Mouse (Mus musculus): ENCODE results near the gene Dnajc7.
"Not testable (repeated sequence)": the region's sequence is repeated elsewhere in the genome, so short reads cannot be mapped to it uniquely, and the experiment has no call there.

The Dnajc7 gene

GRCm38 (mm10) chr11:100548141-100548540, 71.8 kb downstream of the Dnajc7 start:
- no peak for DNase-seq (ENCODE audit: low read depth, low spot score)

- no peak for DNase-seq (ENCODE audit: low read depth, low spot score)
These were observed 73.0 kb downstream of the Dnajc7 start for GRCm38 (mm10) chr11:100546955-100547354.

GRCm38 (mm10) chr11:100545746-100546085, 74.3 kb downstream of the Dnajc7 start:
- no peak for DNase-seq (ENCODE audit: low read depth, low spot score)

- peak; percentile 95 for DNase-seq (ENCODE audit: low read depth, low spot score)
These were observed 74.9 kb downstream of the Dnajc7 start, which contains the start of gene Ttc25 for GRCm38 (mm10) chr11:100544832-100545745. TSS of gene Ttc25 (plus strand) at chr11:100545607.

- no peak for DNase-seq (ENCODE audit: low read depth, low spot score)
These were observed 78.4 kb downstream of the Dnajc7 start for GRCm38 (mm10) chr11:100541577-100541976.

GRCm38 (mm10) chr11:100540966-100541365, 79.0 kb downstream of the Dnajc7 start:
- DNase-seq (ENCODE audit: low read depth, low spot score): no peak

- DNase-seq (ENCODE audit: low read depth, low spot score): peak; percentile 29
These were observed 83.5 kb downstream of the Dnajc7 start for GRCm38 (mm10) chr11:100536466-100536865.

- DNase-seq (ENCODE audit: low read depth, low spot score): peak; percentile 84
These were observed 84.0 kb downstream of the Dnajc7 start for GRCm38 (mm10) chr11:100535996-100536395.

- not testable (repeated sequence) for DNase-seq (ENCODE audit: low read depth, low spot score)
These were observed 85.1 kb downstream of the Dnajc7 start for GRCm38 (mm10) chr11:100534821-100535220.

- not testable (repeated sequence) for DNase-seq (ENCODE audit: low read depth, low spot score)
These were observed 85.6 kb downstream of the Dnajc7 start for GRCm38 (mm10) chr11:100534411-100534810.

- DNase-seq (ENCODE audit: low read depth, low spot score): no peak
These were observed 86.1 kb downstream of the Dnajc7 start for GRCm38 (mm10) chr11:100533871-100534270.

All from 3T3-L1 (cell line).